Mouse (Mus musculus): ENCODE measurements around the gene AC124502.3.
A peak's percentile ranks its signal among the peaks of the same experiment; 100 is the strongest.

DNA sequence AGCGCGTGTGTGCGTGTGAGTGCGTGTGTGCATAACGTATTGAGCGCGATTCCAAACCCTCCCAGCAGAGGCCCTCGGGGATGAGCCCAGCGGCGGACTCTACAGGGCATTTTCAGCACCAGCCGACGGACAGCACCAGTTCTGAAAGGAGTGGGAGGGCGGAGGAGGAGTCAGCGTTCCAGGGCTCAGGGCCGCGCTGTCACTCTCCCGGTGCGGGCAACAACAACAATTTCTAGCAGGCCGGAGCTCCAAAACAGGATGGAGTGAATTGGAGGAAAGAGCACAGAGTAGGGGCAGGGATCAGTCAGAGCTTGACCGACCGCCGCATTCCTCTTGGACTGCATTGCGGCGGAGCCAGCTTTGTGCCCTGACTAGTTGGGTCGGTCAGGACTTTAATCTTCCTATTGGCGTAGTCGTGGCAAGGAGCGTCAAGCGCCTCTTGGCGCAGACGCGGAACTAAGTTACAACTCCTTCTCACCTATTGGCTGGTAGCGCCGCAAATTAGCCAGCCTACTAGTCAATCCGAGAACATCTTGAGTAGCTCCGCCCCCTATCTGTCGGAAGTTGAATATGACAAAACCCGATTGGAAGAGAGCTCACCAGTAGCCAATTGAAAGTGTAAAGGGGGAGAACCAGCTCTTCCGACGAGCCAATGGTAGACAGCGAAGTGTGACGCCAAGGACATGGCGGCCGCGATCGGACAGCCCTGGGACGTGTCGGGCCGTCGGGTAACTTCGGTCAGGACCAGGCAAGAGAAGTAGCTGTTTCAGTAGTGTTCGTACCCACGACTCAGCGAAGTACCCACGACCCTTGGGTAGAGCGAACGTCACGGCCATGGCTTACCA, 49.4 kb downstream of the AC124502.3 start, which contains the start of gene Yif1a:
- peak; percentile 28; the same call in 1 of the 2 replicates for TF ChIP-seq CTCF (IDR thresholded peaks at IDR 0.05; ENCODE audit: borderline replicate concordance, control insufficient read depth, extremely low read depth, insufficient read depth, low read length, poor library complexity)
- TF ChIP-seq POLR2A (IDR thresholded peaks at IDR 0.05; ENCODE audit: control insufficient read depth, extremely low read depth, insufficient read depth, low read length, poor library complexity) = peak; percentile 67; the same call in 1 of the 2 replicates

Measured in thymus, adult 2 months (tissue).